Mouse (Mus musculus) neural tube, embryonic 15.5 days (tissue): Measurements from ENCODE around the gene Rgs16. TPM values are rescaled to one million over a fixed set of nuclear protein-coding genes. Genes with fewer than 3 reads are reported as not detected.
"Not testable (repeated sequence)": the region's sequence is repeated elsewhere in the genome, so short reads cannot be mapped to it uniquely, and the experiment has no call there.

ENCODE experiments used
- ATAC-seq: fragments of 200-750 bp; cut with Nextera tagmentation; 2 replicates; pipeline ENCODE4 v1.8.0; 2017; ENCODE audit warnings: mild to moderate bottlenecking, moderate TSS enrichment, moderate library complexity; ENCODE audit not compliant: low FRiP score
- H3K27ac ChIP-seq: fragments of 300-500 bp; sonication (generic); replicated peaks from 2 replicates; pipeline ENCODE4 v1.5.1; 2015; ENCODE audit warnings: mild to moderate bottlenecking, inconsistent platforms
- H3K27me3 ChIP-seq: fragments of 300-500 bp; sonication (generic); replicated peaks from 2 replicates; pipeline ENCODE4 v1.6.1; 2015; ENCODE audit warnings: inconsistent platforms
- H3K36me3 ChIP-seq: fragments of 300-500 bp; sonication (generic); 2 replicates; pipeline ENCODE4 v1.6.1; 2015; ENCODE audit warnings: inconsistent platforms
- H3K4me1 ChIP-seq: fragments of 300-500 bp; sonication (generic); 2 replicates; pipeline ENCODE4 v1.6.1; 2015; ENCODE audit warnings: inconsistent platforms
- H3K4me2 ChIP-seq: fragments of 300-500 bp; sonication (generic); 2 replicates; pipeline ENCODE4 v1.6.1; 2015; ENCODE audit warnings: inconsistent platforms, mild to moderate bottlenecking, moderate library complexity
- H3K4me3 ChIP-seq: fragments of 300-500 bp; sonication (generic); replicated peaks from 2 replicates; pipeline ENCODE4 v1.5.1; 2015; ENCODE audit warnings: mild to moderate bottlenecking, inconsistent platforms
- H3K9ac ChIP-seq: fragments of 300-500 bp; sonication (generic); replicated peaks from 2 replicates; pipeline ENCODE4 v1.6.1; 2015; ENCODE audit warnings: mild to moderate bottlenecking, inconsistent platforms
- H3K9me3 ChIP-seq: fragments of 300-500 bp; sonication (generic); replicated peaks from 2 replicates; pipeline ENCODE4 v1.6.1; 2016; ENCODE audit warnings: inconsistent platforms
- WGBS: fragments of 180-500 bp; shearing (Covaris S2); methylation state at CpG from one replicate; pipeline ENCODE4 v1.1.7; 2015; ENCODE audit warnings: mixed read lengths; 5-methylcytosine and 5-hydroxymethylcytosine counted together
- polyA plus RNA-seq: library from polyadenylated mRNA; unstranded; fragments of >200 nt; fragmentation: Nextera tagmentation; extraction: Ambion mirVana; gene quantifications from 2 replicates; pipeline ENCODE4 v1.2.1, GENCODE M21; 2015

Rgs16 gene
- polyA plus RNA-seq, 1 experiment from 2014 or later, result 14.3 TPM

DNA sequence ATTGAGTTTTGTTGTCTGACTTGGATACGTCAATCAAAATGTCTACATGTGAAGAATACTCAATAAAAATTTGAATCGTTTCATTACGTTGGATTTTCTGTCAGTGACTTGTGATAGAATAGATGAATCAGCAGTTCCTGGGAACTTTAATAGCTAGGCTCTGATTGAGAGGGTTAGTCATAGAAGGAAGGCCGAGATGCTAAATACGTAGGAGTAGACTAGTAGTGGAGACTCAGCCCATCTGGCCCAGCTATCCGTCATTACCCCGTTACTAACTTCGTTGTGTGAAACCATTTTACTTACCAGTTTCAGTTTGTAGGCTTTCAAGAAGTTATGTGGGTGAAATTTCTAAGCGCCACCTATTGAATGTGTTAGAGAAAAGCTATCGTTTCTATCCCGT, 24.0 kb downstream of the Rgs16 start:
- no peaks in the 10 kb centered on the region for H3K27me3 ChIP-seq
- no peak overlapping the region for H3K9ac ChIP-seq
- no peak overlapping the region for H3K4me2 ChIP-seq
- WGBS, result 90% methylated on average over 11 of the region's 11 CpGs
- H3K36me3 ChIP-seq, result peaks cover 19% of the 10 kb centered on the region; the same call in 1 of the 2 replicates
- no peaks in the 10 kb centered on the region for H3K4me1 ChIP-seq
- H3K27ac ChIP-seq, result no peak overlapping the region
- ATAC-seq, result no peak
- H3K4me3 ChIP-seq, result no peak overlapping the region
- no peaks in the 10 kb centered on the region for H3K9me3 ChIP-seq

DNA sequence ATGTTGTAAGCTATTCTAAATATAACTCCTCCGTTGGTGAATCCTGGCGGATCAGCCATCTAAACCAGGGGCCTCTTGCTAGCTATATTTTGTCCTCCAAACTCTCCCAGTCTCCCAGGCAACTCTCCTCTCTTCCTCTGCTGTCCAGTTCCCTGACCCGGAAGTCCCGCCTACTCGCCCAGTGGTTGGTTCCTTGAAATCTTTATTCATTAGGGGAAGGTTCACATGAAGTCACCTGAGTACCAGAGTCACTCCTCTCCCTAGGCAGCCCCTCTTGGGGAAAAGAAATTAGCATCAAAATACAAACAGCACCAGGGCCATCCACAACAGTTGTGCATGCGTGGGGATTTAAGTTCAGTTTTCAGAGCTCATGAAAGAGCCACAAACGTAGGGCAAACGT, 26.1 kb downstream of the Rgs16 start:
- Histone ChIP-seq H3K27ac (no peak overlapping the region), H3K4me1 (no peaks in the 10 kb centered on the region), H3K27me3 (no peaks in the 10 kb centered on the region), H3K9me3 (no peaks in the 10 kb centered on the region), H3K4me2 (no peak overlapping the region), H3K4me3 (no peak overlapping the region), H3K9ac (no peak overlapping the region), H3K36me3 (peaks cover 10% of the 10 kb centered on the region; the same call in 1 of the 2 replicates)
- no peak for ATAC-seq
- 56% methylated on average over 8 of the region's 8 CpGs for WGBS

- WGBS, result 84% methylated on average over 1 of the region's 1 CpGs
- no peak overlapping the region for H3K9ac ChIP-seq
- no peak overlapping the region for H3K27ac ChIP-seq
- no peak overlapping the region for H3K4me2 ChIP-seq
- H3K4me3 ChIP-seq, result no peak overlapping the region
- peaks cover 3% of the 10 kb centered on the region; the same call in 1 of the 2 replicates for H3K36me3 ChIP-seq
- no peak for ATAC-seq
- no peaks in the 10 kb centered on the region for H3K4me1 ChIP-seq
- no peaks in the 10 kb centered on the region for H3K9me3 ChIP-seq
- H3K27me3 ChIP-seq, result no peaks in the 10 kb centered on the region
Measured at GRCm38 (mm10) chr1:153767281-153767680, 27.1 kb downstream of the Rgs16 start.

GRCm38 (mm10) chr1:153768465-153768864, 28.3 kb downstream of the Rgs16 start:
- ATAC-seq, result no peak
- no peaks in the 10 kb centered on the region for H3K36me3 ChIP-seq
- no peak overlapping the region for H3K27ac ChIP-seq
- no peak overlapping the region for H3K4me2 ChIP-seq
- no peak overlapping the region for H3K9ac ChIP-seq
- no peak overlapping the region for H3K4me3 ChIP-seq
- H3K27me3 ChIP-seq, result no peaks in the 10 kb centered on the region
- 78% methylated on average over 5 of the region's 5 CpGs for WGBS
- no peaks in the 10 kb centered on the region for H3K4me1 ChIP-seq
- H3K9me3 ChIP-seq, result no peaks in the 10 kb centered on the region

GRCm38 (mm10) chr1:153769571-153769970, 29.4 kb downstream of the Rgs16 start:
- not testable (repeated sequence) for H3K9me3 ChIP-seq, H3K4me3 ChIP-seq, H3K27ac ChIP-seq, ATAC-seq, H3K9ac ChIP-seq, H3K27me3 ChIP-seq, H3K36me3 ChIP-seq, H3K4me1 ChIP-seq, H3K4me2 ChIP-seq
- 68% methylated on average over 6 of the region's 6 CpGs for WGBS

DNA sequence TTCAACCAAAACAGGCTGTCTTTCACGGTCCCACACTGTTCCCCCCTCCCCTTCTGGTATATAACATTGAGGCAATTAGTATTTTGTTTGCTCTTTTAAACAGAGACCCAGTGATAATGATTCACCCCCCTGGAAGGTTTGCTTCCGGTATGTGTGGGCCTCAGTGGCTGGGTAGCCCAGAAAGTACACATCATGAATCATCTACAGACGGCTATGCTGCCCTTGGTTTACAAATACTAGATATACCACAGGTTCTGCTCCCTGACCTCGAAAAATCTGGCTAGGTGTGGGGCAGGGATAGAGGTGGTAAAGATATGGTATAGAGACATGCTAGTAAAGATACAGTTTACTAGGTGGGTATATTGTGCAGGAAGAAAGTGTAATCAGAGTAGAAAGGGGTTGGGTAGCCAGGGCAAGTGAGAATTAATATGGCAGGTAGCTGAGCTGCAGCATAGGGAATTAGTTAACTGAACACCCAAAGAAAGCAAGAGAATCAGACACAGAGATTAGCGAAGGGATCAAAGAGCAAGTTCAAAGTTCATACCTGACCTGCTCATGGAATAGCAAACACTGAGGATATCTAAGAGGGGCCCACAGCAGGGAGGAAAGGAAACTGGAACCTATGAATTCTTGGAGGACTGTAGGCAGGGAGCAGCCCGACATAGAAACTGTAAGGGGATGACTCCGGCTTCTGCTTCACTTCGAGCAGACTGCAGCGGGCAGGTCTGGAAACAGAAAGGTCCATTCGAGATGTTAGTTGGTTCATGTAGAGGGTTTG, 30.0 kb downstream of the Rgs16 start:
- Histone ChIP-seq H3K27ac (no peak overlapping the region), H3K4me1 (no peaks in the 10 kb centered on the region), H3K36me3 (no peaks in the 10 kb centered on the region), H3K9ac (no peak overlapping the region), H3K4me2 (no peak overlapping the region), H3K4me3 (no peak overlapping the region), H3K27me3 (no peaks in the 10 kb centered on the region), H3K9me3 (no peaks in the 10 kb centered on the region)
- WGBS, result 86% methylated on average over 10 of the region's 10 CpGs
- no peak for ATAC-seq

- WGBS, result 95% methylated on average over 1 of the region's 1 CpGs
- H3K4me1 ChIP-seq, result no peaks in the 10 kb centered on the region
Measured at GRCm38 (mm10) chr1:153770776-153771167, 30.6 kb downstream of the Rgs16 start.

GRCm38 (mm10) chr1:153775174-153775573, 35.0 kb downstream of the Rgs16 start:
- 88% methylated on average over 6 of the region's 6 CpGs for WGBS
- Histone ChIP-seq H3K27ac (no peak overlapping the region), H3K4me1 (no peaks in the 10 kb centered on the region), H3K4me3 (no peak overlapping the region), H3K27me3 (no peaks in the 10 kb centered on the region), H3K9me3 (no peaks in the 10 kb centered on the region), H3K4me2 (no peak overlapping the region), H3K36me3 (no peaks in the 10 kb centered on the region), H3K9ac (no peak overlapping the region)
- no peak for ATAC-seq

More at GRCm38 (mm10) chr1:153770776-153771167, 30.6 kb downstream of the Rgs16 start:
- Histone ChIP-seq H3K4me2 (no peak overlapping the region), H3K9ac (no peak overlapping the region), H3K4me3 (no peak overlapping the region), H3K27ac (no peak overlapping the region), H3K36me3 (no peaks in the 10 kb centered on the region), H3K9me3 (no peaks in the 10 kb centered on the region), H3K27me3 (no peaks in the 10 kb centered on the region)
- ATAC-seq, result no peak

DNA sequence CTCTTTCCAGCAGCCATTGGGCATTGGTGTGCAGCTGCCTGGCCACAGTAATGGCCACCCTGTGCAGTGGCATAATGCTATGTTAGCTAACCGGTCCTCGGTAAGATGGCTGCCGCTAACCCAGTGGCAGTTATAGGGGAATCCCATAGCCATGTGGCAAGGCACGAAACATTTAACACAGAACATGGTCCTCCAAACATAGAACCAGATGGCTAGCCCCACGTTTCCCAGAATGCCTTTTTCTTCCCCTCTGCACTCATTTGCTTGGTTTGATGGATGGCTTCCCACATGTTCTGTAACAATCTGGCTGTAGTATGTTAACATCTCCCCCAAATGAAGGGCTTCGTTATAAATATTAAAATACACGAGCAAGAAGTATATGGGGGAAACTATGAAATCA, 36.1 kb downstream of the Rgs16 start:
- ATAC-seq, result no peak
- no peak overlapping the region for H3K4me2 ChIP-seq
- H3K9ac ChIP-seq, result no peak overlapping the region
- no peaks in the 10 kb centered on the region for H3K27me3 ChIP-seq
- WGBS, result 76% methylated on average over 7 of the region's 7 CpGs
- no peak overlapping the region for H3K27ac ChIP-seq
- no peak overlapping the region for H3K4me3 ChIP-seq
- no peaks in the 10 kb centered on the region for H3K9me3 ChIP-seq
- H3K36me3 ChIP-seq, result no peaks in the 10 kb centered on the region
- no peaks in the 10 kb centered on the region for H3K4me1 ChIP-seq

DNA sequence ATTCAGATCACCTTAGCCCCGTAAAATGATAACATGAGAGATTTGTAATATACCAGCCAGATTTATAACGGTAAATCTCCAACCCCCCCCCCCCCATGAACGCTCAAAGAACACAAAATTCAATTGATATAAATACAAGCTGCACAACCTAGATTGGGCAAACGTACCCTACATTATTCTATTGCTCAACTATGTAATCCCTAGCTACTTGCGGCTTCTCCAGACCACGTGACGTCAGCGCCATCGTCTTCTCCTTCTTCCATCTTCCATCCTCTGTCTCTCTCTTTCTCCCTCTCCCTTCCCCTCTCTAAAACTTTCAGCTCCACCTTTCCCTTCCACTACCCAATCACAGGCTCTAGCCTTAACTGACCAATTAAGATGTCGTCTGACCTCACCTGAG, 38.1 kb downstream of the Rgs16 start:
- WGBS, result 92% methylated on average over 10 of the region's 10 CpGs
- no peaks in the 10 kb centered on the region for H3K27me3 ChIP-seq
- H3K9me3 ChIP-seq, result no peaks in the 10 kb centered on the region
- no peak overlapping the region for H3K4me3 ChIP-seq
- no peaks in the 10 kb centered on the region for H3K36me3 ChIP-seq
- no peaks in the 10 kb centered on the region for H3K4me1 ChIP-seq
- no peak overlapping the region for H3K9ac ChIP-seq
- ATAC-seq, result no peak
- H3K27ac ChIP-seq, result no peak overlapping the region
- H3K4me2 ChIP-seq, result no peak overlapping the region

- H3K36me3 ChIP-seq, result no peaks in the 10 kb centered on the region
- H3K4me1 ChIP-seq, result no peaks in the 10 kb centered on the region
- no peak overlapping the region for H3K4me3 ChIP-seq
- no peak overlapping the region for H3K27ac ChIP-seq
- H3K4me2 ChIP-seq, result no peak overlapping the region
- no peaks in the 10 kb centered on the region for H3K27me3 ChIP-seq
- H3K9me3 ChIP-seq, result no peaks in the 10 kb centered on the region
- H3K9ac ChIP-seq, result no peak overlapping the region
- no peak for ATAC-seq
- WGBS, result 42% methylated on average over 1 of the region's 1 CpGs
Measured at GRCm38 (mm10) chr1:153783339-153783738, 43.2 kb downstream of the Rgs16 start.

GRCm38 (mm10) chr1:153785608-153786007, 45.5 kb downstream of the Rgs16 start:
- Histone ChIP-seq H3K4me3 (no peak overlapping the region), H3K9me3 (no peaks in the 10 kb centered on the region), H3K9ac (no peak overlapping the region), H3K4me2 (no peak overlapping the region), H3K27ac (no peak overlapping the region), H3K27me3 (no peaks in the 10 kb centered on the region), H3K36me3 (no peaks in the 10 kb centered on the region), H3K4me1 (no peaks in the 10 kb centered on the region)
- no peak for ATAC-seq
- 86% methylated on average over 4 of the region's 4 CpGs for WGBS
